Comparison of ENCODE assay signal across 9 mouse cellular contexts in the genomic region with DNA sequence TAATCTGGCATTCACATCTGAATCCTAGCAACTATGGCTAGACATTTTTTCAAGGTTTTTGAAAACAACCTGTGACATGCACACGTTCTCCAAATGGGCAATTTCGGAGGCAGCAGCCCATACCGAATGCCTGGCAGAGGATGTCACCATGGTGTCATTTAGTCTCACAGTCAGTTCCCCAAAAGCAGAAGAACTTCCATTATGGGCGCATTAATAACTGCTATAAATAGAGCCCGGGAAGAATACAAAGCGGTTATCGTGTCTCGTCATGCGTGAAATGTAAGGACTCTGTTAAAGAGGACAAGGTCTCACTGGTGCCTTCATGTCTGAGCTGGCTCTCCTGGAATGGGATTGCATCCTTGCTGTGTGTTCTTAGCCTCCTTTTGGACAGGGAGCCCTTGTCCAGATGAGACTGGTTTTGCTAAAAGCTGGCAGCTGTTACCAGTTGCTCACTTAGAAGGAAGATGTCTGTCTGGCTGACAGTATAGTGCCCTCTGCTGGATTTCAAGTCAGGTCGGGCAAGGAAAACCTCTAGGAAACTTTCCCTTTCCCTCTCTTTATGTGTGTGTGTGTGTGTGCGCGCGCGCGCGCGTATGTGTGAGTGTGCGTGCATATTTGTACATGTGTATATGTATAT. TPM values are rescaled to one million over a fixed set of nuclear protein-coding genes. Genes with fewer than 3 reads are reported as not detected.
DNase-seq lines count a peak whose midpoint lies in the region; ATAC-seq and TF ChIP-seq lines count a peak whose summit lies in the region.
"Had no signal": no experiment of that assay in that cellular context is flagged by ENCODE, and none has a peak within 500 bp of the region (broad histone marks: within the 10 kb centered on the region; RNA-seq: fewer than 3 reads in every experiment).

No protein-coding gene starts in this region.

- TF ChIP-seq CTCF in heart, postnatal 0 days (IDR thresholded peaks at IDR 0.05; ENCODE audit: low read depth) = peak; percentile 56

- WGBS in heart, postnatal 0 days = 74% methylated on average over 18 of the region's 18 CpGs
- 74% methylated on average over 18 of the region's 18 CpGs for WGBS in neural tube, embryonic 13.5 days
- 75% methylated on average over 18 of the region's 18 CpGs for WGBS in neural tube, embryonic 15.5 days

- ATAC-seq in heart, postnatal 0 days (ENCODE audit: insufficient read depth, low read depth) = peak; percentile 33; the same call in 1 of the 2 replicates
- peak; percentile 25; the same call in 1 of the 2 replicates for ATAC-seq in neural tube, embryonic 13.5 days (ENCODE audit: low read depth)
- no peak for ATAC-seq in neural tube, embryonic 15.5 days (ENCODE audit: low FRiP score)

- no peaks in the 10 kb centered on the region for H3K9me3 ChIP-seq in heart, postnatal 0 days (replicated peaks; ENCODE audit: control insufficient read depth, low read length)
- H3K9me3 ChIP-seq in neural tube, embryonic 13.5 days = no peaks in the 10 kb centered on the region
- no peaks in the 10 kb centered on the region for H3K9me3 ChIP-seq in neural tube, embryonic 15.5 days (replicated peaks)
- H3K9me3 ChIP-seq: lung, embryonic 15.5 days had no signal

- peak; percentile 55 for DNase-seq in heart, postnatal 0 days (ENCODE audit: low spot score)
- no peak for DNase-seq in heart, adult 8-10 months (ENCODE audit: low spot score)
- peak; percentile 7 for DNase-seq in cerebellum, adult 8-10 months
- DNase-seq in retina, adult 2 months (ENCODE audit: low read depth, low spot score) = peak; percentile 9
- DNase-seq in spleen, adult 18-20 months = no peak
- DNase-seq in ovary, postnatal 36 days (ENCODE audit: low spot score) = no peak

- no peak for TF ChIP-seq EP300 in heart, postnatal 0 days (IDR thresholded peaks at IDR 0.05; ENCODE audit: low read depth)

- H3K4me2 ChIP-seq in heart, postnatal 0 days (ENCODE audit: low read depth, low read length) = no peak overlapping the region
- H3K4me2 ChIP-seq in neural tube, embryonic 13.5 days = no peak overlapping the region
- no peak overlapping the region for H3K4me2 ChIP-seq in neural tube, embryonic 15.5 days
- H3K4me2 ChIP-seq: lung, embryonic 15.5 days had no signal

- no peak overlapping the region for H3K27ac ChIP-seq in heart, postnatal 0 days (ENCODE audit: low read depth)
- H3K27ac ChIP-seq in neural tube, embryonic 13.5 days (replicated peaks) = no peak overlapping the region
- H3K27ac ChIP-seq in neural tube, embryonic 15.5 days (replicated peaks) = no peak overlapping the region
- H3K27ac ChIP-seq: lung, embryonic 15.5 days had no signal

- no peaks in the 10 kb centered on the region for H3K36me3 ChIP-seq in heart, postnatal 0 days (replicated peaks; ENCODE audit: control insufficient read depth, insufficient read depth, low read length)
- no peaks in the 10 kb centered on the region for H3K36me3 ChIP-seq in neural tube, embryonic 13.5 days
- H3K36me3 ChIP-seq in neural tube, embryonic 15.5 days = no peaks in the 10 kb centered on the region
- H3K36me3 ChIP-seq: lung, embryonic 15.5 days had no signal

- no peak overlapping the region for H3K9ac ChIP-seq in heart, postnatal 0 days (replicated peaks; ENCODE audit: low read depth, low read length)
- H3K9ac ChIP-seq in neural tube, embryonic 13.5 days = no peak overlapping the region
- H3K9ac ChIP-seq in neural tube, embryonic 15.5 days (replicated peaks) = no peak overlapping the region
- H3K9ac ChIP-seq: lung, embryonic 15.5 days had no signal

- no peaks in the 10 kb centered on the region for H3K4me1 ChIP-seq in heart, postnatal 0 days (ENCODE audit: control insufficient read depth, insufficient read depth)
- peaks cover 23% of the 10 kb centered on the region for H3K4me1 ChIP-seq in neural tube, embryonic 13.5 days (replicated peaks)
- peaks cover 11% of the 10 kb centered on the region; the same call in 1 of the 2 replicates for H3K4me1 ChIP-seq in neural tube, embryonic 15.5 days

- no peaks in the 10 kb centered on the region for H3K27me3 ChIP-seq in heart, postnatal 0 days (ENCODE audit: control insufficient read depth, insufficient read depth, low read length)
- H3K27me3 ChIP-seq in neural tube, embryonic 13.5 days = no peaks in the 10 kb centered on the region
- H3K27me3 ChIP-seq in neural tube, embryonic 15.5 days (replicated peaks) = no peaks in the 10 kb centered on the region; the same call in 1 of the 2 replicates
- H3K27me3 ChIP-seq: lung, embryonic 15.5 days had no signal

- H3K4me3 ChIP-seq in heart, postnatal 0 days (ENCODE audit: low read depth, low read length) = no peak overlapping the region
- H3K4me3 ChIP-seq in neural tube, embryonic 13.5 days = no peak overlapping the region
- H3K4me3 ChIP-seq in neural tube, embryonic 15.5 days (replicated peaks) = no peak overlapping the region
- H3K4me3 ChIP-seq: lung, embryonic 15.5 days had no signal

RNA-seq across cellular contexts. Expression of a gene that starts 17.8 kb away (rescaled TPM):
- 18.3 and 20.7 TPM in 2 replicates for total RNA-seq in heart, postnatal 0 days (2014; rRNA removed; ENCODE audit: low replicate concordance)
- 5.7 and 6.1 TPM in 2 replicates for polyA plus RNA-seq in heart, postnatal 0 days (2015; fragmentation: Nextera tagmentation; extraction: Ambion mirVana)
- total RNA-seq in heart, adult 8-10 months (2022) = 10 to 100 TPM; 16.1 to 18.7 (median 17.6) TPM
- 1.5 and 1.7 TPM in 2 replicates for polyA plus RNA-seq in neural tube, embryonic 13.5 days (2015; fragmentation: Nextera tagmentation; extraction: Ambion mirVana)
- 0.96 and 3.2 TPM in 2 replicates for polyA plus RNA-seq in neural tube, embryonic 15.5 days (2015; fragmentation: Nextera tagmentation; extraction: Ambion mirVana)

RNA-seq across cellular contexts. Expression of a gene that starts 34.1 kb away (rescaled TPM):
- total RNA-seq in heart, postnatal 0 days (2014; rRNA removed; ENCODE audit: low replicate concordance) = 0.73 TPM in 2 replicates
- polyA plus RNA-seq in heart, postnatal 0 days (2015; fragmentation: Nextera tagmentation; extraction: Ambion mirVana) = 0.21 and 0.22 TPM in 2 replicates
- under 1 TPM; 0.13 to 0.31 (median 0.21) TPM for total RNA-seq in heart, adult 8-10 months (2022)
- 2.6 and 2.7 TPM in 2 replicates for polyA plus RNA-seq in neural tube, embryonic 13.5 days (2015; fragmentation: Nextera tagmentation; extraction: Ambion mirVana)
- 5.4 and 6.0 TPM in 2 replicates for polyA plus RNA-seq in neural tube, embryonic 15.5 days (2015; fragmentation: Nextera tagmentation; extraction: Ambion mirVana)

Comparison
In these comparisons a context has a peak if more than half of its experiments do, and no peak if none do; other contexts are left out.
1. DNase-seq: peak in heart, postnatal 0 days (single experiment), cerebellum, adult 8-10 months (single experiment) and retina, adult 2 months (single experiment); none in heart, adult 8-10 months (single experiment), spleen, adult 18-20 months (0 of 2) and ovary, postnatal 36 days (single experiment).